Mouse (Mus musculus) megakaryocyte-erythroid progenitor cell, adult 5-6 weeks (primary cell): ENCODE measurements around the gene Pcsk7. TPM values are rescaled to one million over a fixed set of nuclear protein-coding genes. Genes with fewer than 3 reads are reported as not detected.

Experiments
- ATAC-seq: replicated peaks from 2 replicates; pipeline ENCODE4 v1.8.0; 2016; ENCODE audit warnings: mild to moderate bottlenecking, inconsistent platforms; ENCODE audit not compliant: severe bottlenecking, poor library complexity, low FRiP score, low TSS enrichment
- total RNA-seq, 2 experiments: library from RNA; stranded (forward) in 1 of 2; stranded (reverse) in 1 of 2; fragments of 200-1000, 215-1000 nt in 1 of 2; fragments of >200 nt in 1 of 2; fragmentation: Nextera tagmentation in 1 of 2; gene quantifications; 2 replicates each; pipeline ENCODE4 v1.2.3; 2014 to 2017

Pcsk7 gene
- 17.4 and 24.5 TPM in 2 replicates for total RNA-seq (2014; fragmentation: Nextera tagmentation)
- total RNA-seq (2017), result 11.9 and 15.8 TPM in 2 replicates

- peak; percentile 90 for ATAC-seq
Measured at GRCm38 (mm10) chr9:45906355-45907077, at the start of gene Pcsk7, which contains the start of gene Rnf214. Gene Pcsk7, plus strand, starts transcription at chr9:45906497. Gene Rnf214, minus strand, starts transcription at chr9:45906911.

GRCm38 (mm10) chr9:45859364-45859763 is 46.9 kb upstream of the Pcsk7 start:
- ATAC-seq, result no peak

GRCm38 (mm10) chr9:45861813-45862212 is 44.5 kb upstream of the Pcsk7 start:
- no peak for ATAC-seq

- no peak for ATAC-seq
Measured at GRCm38 (mm10) chr9:45869181-45869580, 37.1 kb upstream of the Pcsk7 start.

- no peak for ATAC-seq
Measured at GRCm38 (mm10) chr9:45870265-45870664, 36.0 kb upstream of the Pcsk7 start.

GRCm38 (mm10) chr9:45877928-45878327 is 28.4 kb upstream of the Pcsk7 start:
- ATAC-seq, result no peak

- ATAC-seq, result no peak
Measured at GRCm38 (mm10) chr9:45893681-45894080, 12.6 kb upstream of the Pcsk7 start.

- ATAC-seq, result no peak
Measured at GRCm38 (mm10) chr9:45905196-45905595, 1.1 kb upstream of the Pcsk7 start.

GRCm38 (mm10) chr9:45905811-45906237 is 473 bp upstream of the Pcsk7 start:
- peak; percentile 14; the same call in 1 of the 2 replicates for ATAC-seq

- ATAC-seq, result peak; percentile 45
Measured at GRCm38 (mm10) chr9:45907078-45907428, 756 bp downstream of the Pcsk7 start.

- no peak for ATAC-seq
Measured at GRCm38 (mm10) chr9:45910995-45911394, 4.7 kb downstream of the Pcsk7 start.

- peak; percentile 60; the same call in 1 of the 2 replicates for ATAC-seq
Measured at GRCm38 (mm10) chr9:45911673-45912072, 5.4 kb downstream of the Pcsk7 start.

- ATAC-seq, result no peak
Measured at GRCm38 (mm10) chr9:45915659-45916058, 9.4 kb downstream of the Pcsk7 start.

- ATAC-seq, result no peak
Measured at GRCm38 (mm10) chr9:45917041-45917934, 11.0 kb downstream of the Pcsk7 start.

GRCm38 (mm10) chr9:45919895-45920294 is 13.6 kb downstream of the Pcsk7 start:
- ATAC-seq, result no peak

- no peak for ATAC-seq
Measured at GRCm38 (mm10) chr9:45929285-45929684, 23.0 kb downstream of the Pcsk7 start.

GRCm38 (mm10) chr9:45931958-45932357 is 25.7 kb downstream of the Pcsk7 start:
- ATAC-seq, result no peak

GRCm38 (mm10) chr9:45932571-45933415 is 26.5 kb downstream of the Pcsk7 start:
- ATAC-seq, result no peak

GRCm38 (mm10) chr9:45935628-45936210 is 29.4 kb downstream of the Pcsk7 start, which contains the start of gene Tagln:
Gene Tagln, minus strand, starts transcription at chr9:45936058.
- no peak for ATAC-seq
